Mouse (Mus musculus) testis, adult 2 months (tissue): ENCODE results near the gene Hnrnpa3.
"Not testable (repeated sequence)": the region's sequence is repeated elsewhere in the genome, so short reads cannot be mapped to it uniquely, and the experiment has no call there.

Experiments
- CTCF ChIP-seq: fragments of 200-500 bp; IDR thresholded peaks from 2 replicates; pipeline ENCODE4 v1.5.1; 2012; ENCODE audit warnings: low read depth, mild to moderate bottlenecking, inconsistent platforms, low read length, moderate library complexity; ENCODE audit not compliant: control insufficient read depth, insufficient read depth, insufficient replicate concordance
- POLR2A ChIP-seq: fragments of 200-500 bp; IDR thresholded peaks from 2 replicates; pipeline ENCODE4 v1.6.1; 2012; ENCODE audit warnings: low read depth, mild to moderate bottlenecking, inconsistent platforms, low read length, moderate library complexity; ENCODE audit not compliant: control insufficient read depth

DNA sequence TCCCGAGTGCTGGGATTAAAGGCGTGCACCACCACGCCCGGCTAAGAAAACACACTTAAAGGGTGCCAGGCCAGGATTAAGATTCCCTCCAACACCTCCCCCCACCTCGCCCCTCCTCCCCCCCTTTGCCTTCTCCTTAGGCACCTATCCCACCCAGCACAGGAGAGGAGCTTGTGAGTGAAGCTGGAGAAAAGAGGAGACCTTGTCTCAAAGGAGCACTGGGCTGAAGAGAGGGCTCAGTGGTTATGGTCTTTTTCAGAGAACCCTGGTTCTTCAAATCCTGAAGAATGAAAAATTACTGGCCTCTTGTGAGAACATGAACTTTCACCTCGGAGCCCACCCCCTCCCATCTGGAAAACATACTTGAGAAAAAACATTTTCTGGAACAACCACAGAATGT is 21.2 kb upstream of the Hnrnpa3 start:
- TF ChIP-seq CTCF, POLR2A: not testable (repeated sequence)
